Mouse (Mus musculus) brain, embryonic 18.5 days (tissue): Measurements from ENCODE around the gene Phactr4.
A peak's percentile ranks its signal among the peaks of the same experiment; 100 is the strongest.
"Not testable (repeated sequence)": the region's sequence is repeated elsewhere in the genome, so short reads cannot be mapped to it uniquely, and the experiment has no call there.

Experiments
- DNase-seq: peaks from one replicate; pipeline ENCODE4 v3.0.0-alpha.2; 2012; ENCODE audit warnings: low read depth, low spot score

Gene Phactr4

DNA sequence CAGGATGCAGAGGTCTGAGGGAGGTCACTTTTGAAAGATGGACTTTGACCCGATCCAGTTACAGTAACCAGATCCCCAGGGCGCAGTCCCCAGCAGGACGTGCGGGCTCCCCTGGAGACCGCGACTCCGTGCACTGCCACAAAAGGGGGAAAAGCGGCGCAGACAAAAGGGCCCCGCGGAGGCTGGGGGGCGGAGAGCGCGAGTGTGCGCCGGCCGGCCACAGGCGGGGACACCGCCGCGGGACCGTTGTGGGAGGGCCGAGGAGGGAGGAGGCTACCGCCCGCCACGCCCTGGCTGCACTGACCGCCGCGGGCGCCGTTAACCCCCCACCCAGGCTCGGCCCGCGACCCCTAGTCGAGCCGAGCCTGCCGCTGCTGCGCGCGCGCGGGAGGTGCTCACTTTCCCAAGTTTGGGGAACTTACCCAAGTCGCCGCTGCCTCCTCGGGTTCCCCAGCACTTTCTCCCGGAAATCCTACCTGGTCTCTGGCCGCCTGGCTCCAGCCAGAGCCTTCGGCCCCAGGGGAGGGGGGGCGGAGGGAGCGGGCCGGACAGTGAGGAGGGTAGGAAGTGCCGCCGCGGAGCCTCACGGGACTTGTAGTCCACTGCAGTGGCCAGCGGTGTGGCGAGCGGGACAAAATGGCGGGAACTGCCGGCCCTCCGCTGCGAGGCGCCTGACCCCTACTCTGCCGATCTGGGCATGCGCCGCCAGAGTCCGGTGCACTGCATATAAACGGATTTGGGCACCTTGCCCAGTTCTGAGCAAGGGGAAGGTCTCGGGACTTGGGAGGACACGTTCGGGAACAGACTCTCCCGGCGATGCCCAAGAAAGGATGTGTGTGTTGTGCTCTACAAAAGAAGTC, at the start of gene Phactr4:
TSS of gene Phactr4 (minus strand) at position 567 of the 860 bp plus-strand sequence.
- peak; percentile 71 for DNase-seq

DNA sequence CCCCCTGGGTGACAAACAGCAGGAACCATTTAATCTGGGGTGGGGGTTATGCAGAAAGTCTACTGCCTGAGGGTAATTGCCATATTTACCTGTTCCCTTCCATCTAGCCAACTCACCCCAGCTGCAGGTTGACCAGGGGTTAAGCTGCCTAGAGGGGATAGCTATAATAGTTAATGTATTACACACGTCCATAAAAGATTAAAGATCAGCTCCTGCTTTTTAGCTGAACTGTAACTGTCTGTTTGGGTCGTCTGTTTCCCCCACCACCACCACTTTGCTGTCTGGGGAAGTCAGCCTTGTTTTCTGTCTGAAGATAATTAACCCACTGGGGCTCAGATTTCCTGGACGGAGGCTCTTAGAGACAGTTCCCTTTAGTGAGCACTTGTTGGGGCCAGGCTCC, 47.6 kb upstream of the Phactr4 start:
- no peak for DNase-seq

DNA sequence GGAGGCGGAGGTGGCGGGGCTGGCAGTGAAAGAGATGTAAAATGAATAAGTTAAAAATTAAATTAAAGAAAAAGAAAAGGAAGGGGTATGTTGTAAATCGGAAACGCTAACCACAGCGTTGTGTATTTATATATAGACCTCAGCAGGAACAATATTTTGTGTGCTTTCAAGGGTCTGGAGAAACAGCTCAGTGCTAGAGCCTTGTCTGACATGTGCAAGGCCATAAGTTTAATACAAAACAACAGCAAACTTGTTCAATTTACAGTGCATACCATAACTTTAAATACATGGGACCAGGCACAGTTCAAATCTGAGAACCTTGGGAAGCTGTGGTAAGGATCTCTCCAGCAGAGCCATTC, 41.9 kb upstream of the Phactr4 start:
- DNase-seq, result no peak

DNA sequence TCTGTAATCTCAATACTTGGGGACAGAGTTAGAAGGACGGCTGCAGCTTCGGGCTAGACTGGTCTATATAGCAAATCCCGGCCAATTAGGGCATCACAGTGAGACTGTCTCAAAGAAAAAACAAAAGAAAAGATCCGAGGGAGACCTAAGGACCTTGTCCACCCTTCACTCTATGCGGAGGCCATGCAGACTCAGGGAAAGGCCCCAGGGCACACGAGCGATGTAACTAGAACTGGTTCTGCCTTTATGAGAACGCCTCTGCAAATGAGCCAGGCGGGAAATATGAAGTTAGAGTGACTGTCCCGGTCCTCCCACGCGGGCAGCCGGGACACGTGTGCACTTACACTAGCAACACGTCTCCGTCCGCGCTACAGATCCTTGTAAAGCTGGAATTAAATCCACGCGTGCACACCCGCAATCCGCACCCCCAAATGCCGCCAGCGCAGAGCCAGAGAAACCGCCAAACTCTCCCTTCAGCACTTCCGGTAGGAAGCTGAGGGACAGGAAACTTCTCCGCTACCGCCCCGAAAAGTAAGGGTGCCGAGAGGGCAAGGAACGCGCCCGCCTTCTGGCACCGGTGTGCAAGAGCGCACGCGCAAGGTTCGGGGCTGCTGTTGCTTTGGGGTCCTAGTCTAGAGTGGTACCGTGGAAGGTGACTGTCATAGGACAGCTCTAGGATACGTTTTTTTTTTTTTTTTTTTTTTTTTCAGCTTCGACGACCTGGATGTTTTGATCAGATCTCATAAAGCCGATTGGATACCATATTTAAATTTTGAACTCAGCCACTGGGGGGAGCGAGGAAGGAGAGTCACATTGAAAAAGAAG, 41.4 kb upstream of the Phactr4 start, which contains the start of gene Med18:
TSS of gene Med18 (minus strand) at position 492 of the 825 bp plus-strand sequence.
- DNase-seq, result peak; percentile 92

DNA sequence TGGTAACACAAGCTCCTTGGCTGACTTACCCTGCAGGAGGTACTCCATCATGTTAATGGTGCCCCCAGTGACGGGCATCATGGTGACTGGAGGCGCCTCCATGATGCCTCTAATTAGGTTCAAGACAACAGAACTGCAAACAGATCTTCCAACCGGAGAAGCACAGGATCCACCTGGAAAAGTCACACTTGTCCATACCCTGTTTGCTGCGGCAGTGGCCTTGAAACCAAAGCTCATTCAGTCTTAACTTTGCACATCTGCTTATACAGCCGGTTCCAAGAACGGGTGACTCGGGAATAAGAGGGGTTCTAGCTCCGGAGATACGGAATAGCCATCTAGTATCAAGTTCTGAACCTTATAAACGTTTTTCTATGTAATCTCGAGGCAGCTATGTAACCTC, 40.5 kb upstream of the Phactr4 start:
- DNase-seq, result no peak

DNA sequence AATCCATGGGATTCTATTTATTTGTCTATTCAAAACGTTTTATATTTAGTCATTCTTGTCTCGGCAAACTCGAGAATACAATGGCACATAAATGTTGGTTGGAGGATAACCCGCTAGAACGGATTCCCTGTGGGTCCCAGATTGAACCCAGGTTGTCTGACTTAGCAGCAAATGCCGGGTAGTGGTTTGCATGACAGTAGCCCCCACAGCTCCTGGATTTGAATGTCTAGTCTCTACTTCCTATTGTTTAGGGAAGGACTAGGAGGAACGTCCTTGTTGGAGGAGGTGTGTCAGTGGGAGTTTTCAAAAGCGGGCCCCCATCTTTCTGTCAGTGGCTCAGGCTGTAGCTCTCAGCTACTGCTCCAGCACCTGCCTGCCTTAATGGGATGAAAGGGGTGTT, 37.9 kb upstream of the Phactr4 start:
- no peak for DNase-seq

DNA sequence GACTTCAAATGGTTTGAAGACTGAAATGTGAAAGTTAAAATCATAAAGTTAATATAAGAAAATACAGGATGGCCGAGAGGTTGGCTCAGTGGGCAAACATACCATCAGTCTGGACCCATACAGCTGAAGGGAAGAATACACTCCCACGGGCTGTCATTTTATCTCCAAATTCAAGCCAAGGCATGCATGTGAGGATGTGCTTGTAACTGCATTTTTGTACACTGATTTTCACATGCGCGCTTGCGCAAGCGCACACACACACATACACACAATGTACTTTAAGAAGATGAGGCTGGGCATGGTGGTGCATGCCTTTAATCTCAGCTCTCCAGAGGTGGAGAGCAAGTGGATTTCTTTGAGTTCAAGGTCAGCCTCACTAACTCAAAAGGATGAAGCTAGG, 33.3 kb upstream of the Phactr4 start:
- no peak for DNase-seq

DNA sequence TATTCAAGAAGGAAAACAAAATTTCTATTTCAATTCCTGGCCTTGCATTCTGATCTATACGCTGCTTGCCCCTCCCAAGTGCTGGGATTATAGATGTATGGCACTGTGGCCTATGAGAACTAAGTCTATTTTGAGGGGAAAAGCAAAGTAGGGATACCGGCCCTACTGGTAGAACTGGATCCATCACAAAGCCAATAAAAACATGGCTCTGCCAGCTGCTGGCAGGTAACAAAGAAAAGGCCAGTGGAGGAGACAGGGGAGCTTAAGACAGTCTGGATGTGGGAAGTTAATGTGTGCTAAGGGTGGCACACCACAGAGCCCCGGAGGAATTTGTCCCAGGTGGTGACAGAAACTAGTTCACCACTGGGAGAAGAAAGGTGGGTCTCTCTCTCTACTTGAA, 32.9 kb upstream of the Phactr4 start:
- no peak for DNase-seq

DNA sequence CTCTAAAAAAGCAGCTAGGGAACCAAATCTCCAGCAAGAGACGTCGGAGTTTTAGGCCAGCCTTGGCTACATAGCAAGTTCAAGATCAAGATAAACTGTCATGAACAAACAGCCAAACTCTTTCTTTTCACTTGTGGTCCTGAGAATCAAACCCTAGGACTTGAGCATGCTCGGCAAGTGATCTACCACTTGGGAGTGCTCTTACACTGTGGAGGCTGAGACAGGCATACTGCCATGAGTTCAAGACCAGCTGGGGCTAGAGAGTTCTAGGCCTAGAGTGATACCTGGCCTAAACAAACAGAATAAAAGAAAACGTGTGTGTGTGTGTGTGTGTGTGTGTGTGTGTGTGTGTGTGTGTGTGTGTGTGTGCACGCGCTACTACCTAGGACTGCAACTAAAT, 31.9 kb upstream of the Phactr4 start:
- no peak for DNase-seq

DNA sequence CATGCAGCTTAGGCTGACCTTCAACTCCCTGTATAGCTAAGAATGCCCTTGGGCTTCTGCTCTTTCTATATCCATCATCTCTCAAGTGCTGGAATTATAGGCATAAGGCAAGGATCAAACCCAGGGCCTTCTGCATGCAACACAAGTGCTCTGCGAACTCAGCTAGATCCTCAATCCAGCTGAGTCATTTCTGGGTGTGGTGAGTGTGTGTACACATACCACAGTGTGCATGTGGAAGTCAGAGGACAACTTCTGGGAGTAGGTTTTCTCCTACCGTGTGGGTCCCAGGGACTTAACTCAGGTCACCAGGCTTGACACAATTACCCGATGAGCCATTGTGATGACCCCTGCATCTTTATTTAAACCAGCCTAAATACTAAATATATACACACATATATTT, 27.5 kb upstream of the Phactr4 start:
- no peak for DNase-seq

DNA sequence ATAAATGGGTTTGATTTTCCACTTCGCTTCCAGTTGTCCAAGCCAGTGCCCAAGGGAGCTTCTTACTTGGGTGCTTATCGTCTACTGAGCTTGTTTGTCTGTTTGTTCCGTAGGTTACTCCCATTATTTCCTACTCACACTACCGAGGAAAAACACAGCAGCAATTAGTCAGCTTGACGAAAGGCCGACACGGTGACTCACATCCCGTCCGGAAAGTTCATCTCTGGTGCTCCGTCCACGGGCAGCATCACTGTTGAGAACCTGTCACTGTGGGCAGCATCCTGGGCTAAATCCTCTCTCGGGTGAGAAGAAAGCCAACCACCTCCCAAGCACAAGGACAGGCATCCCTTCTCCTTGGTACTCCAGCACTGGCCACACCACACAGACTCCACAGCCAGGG, 23.8 kb upstream of the Phactr4 start:
- DNase-seq, result no peak

DNA sequence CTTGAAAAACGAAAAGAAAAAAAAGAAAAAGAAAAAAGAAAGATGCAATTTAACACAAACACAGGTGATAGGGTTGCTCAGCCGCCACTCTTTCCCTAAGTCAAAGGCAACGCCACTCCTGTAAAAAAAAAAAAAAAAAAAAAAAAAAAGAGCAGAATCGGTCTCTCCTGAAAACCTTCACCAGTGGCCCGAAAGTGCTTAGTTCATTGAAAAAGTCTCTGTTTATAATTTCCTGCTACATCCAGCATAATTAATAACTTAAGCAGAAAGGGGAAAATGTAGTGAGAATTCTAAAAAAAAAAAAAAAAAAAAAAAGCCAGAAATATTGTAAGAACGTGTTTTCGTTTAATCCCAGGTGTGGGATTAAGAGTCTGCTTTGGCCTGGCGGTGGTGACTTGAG, 22.2 kb upstream of the Phactr4 start:
- DNase-seq, result no peak

DNA sequence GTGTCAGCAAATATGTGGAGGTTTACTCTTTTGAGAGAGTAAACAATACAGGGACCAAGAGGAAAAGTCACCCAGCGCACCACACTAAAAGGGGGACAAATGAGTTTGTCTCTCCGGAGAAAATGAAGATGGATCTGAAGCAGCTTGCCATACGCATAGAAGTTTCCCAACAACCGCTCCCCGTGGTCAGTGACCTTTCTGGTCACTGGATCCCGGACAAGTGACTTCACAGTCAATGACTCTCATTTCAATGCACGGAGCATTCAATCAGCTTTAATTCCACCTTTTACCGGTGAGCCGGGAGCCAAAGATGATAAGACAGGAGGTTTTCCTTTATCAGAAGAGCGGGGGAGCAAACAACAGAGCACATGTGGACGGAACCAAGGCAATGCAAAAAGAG, 15.6 kb upstream of the Phactr4 start:
- no peak for DNase-seq

DNA sequence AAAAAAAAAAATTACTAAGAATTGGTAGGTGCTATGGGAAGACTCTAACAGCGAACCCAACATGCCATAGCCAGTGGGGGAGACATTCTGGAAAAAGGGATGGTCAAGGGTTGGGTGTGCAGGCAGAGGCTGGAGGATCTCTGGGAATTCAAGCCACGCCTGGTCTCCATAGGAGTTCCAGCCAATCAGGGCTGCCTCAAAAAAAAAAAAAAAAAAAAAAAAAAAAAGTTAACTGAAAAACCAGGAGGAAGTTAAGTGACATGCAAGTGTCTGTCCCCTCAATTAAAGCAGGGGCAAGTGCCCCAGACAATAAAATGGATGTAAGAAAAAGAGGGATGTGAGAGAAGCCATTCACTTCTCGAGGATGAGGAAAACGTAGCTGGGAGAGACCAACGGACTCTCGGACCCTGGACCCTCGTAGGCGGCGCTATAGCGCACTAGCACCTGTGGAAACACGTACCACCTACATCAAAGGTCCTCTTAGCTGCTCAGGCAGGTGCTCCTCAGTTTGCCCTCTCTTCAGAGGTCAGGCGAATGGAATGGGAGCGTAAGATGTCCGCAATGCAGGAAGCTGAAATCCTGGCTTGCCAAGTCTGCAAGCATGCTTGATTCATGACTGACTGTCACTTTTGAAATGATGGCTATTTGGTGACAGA, 10.6 kb upstream of the Phactr4 start:
- no peak for DNase-seq

DNA sequence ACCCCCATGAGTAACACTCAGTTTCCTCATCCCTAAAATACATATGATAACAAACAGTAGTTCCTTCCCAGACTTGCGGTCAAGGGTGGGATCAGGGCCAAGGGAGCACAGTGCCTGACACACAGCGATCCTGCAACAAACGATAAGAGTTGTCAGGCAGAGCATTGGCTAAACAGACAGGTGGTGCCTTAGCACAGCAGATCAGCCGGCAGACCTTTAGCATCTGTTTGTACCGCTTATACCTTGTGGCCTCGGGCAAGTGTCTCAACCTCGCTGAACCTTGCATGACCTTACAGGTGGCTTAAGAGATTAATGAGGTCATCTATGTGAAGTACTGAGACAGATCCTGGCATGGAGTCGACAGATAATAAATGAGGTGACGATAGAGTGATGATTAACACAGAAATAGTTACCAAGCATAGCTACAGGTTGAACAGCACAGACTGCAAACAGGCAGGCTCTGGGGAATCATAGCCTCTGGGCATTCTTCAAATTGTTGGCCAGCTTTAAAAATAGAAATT, 5.8 kb upstream of the Phactr4 start:
- no peak for DNase-seq

DNA sequence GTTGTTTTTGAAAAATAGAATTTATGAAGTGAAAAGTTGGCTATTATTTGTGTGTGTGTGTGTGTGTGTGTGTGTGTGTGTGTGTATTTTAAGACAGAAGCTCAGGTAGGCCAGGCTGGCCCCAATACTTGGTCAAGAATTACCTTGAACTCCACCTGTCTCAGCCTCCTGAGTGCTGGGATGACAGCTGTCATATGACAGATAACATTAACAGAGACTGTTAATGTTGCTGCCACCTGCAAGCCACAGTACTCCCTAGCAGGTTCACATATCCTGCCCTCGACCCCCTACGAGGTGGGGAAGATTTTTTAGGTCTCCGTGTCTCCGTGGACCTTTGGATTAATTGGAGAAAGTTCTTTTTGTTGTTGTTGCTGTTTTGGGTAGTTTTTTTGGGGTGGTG, 5.2 kb upstream of the Phactr4 start:
- no peak for DNase-seq

DNA sequence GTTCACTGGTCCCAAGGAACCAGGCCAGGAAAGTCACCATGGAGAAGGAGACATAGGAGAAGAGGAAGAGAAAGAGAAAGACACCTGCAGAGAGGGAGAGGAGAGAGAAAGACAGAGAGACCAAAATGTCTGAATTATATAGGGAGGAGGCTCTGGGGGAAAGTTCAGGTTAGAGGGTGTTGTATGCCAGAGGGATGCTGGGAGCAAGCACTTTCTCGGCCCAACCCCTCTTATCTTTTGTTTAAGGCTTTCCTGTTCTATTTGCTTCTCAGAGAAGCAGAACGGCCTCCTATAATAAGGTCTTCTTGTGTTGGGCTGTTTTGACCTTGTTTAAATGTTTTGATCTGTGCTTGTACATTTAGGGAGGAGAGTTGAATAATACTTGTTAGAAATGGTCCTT, 3.7 kb upstream of the Phactr4 start:
- no peak for DNase-seq

DNA sequence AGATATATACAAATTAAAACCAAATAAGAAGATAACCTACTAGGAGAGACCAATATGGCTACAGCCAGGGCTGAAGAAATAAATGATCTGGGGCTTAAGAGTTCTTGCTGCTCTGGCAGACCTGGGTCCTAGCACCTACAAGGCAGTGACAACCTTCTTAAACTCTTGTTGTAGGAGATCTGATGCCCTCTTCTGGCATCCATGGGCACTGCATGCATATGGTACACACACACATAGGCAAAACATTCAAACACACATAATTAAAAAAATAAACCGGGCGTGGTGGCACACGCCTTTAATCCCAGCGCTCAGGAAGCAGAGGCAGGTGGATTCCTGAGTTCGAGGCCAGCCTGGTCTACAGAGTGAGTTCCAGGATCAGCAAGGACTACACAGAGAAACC, 2.5 kb upstream of the Phactr4 start:
- no peak for DNase-seq

DNA sequence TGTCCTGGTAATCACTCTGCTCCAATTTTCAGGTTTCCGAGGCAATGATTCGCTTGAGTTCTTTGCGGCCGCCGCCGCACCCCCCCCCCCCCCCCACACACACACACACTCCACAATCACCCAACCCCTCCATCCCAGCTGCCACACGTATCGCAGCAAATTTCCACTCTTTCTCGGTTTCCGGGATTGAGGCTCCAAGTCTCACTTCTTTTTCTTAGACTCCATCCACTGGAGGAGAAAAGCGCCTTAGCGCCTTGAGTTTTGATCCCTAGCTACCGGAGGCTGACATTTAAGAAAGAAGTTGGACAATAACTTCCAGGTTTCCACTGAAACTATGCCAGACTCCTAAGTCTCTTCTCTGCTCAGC, 750 bp downstream of the Phactr4 start:
- no peak for DNase-seq

DNA sequence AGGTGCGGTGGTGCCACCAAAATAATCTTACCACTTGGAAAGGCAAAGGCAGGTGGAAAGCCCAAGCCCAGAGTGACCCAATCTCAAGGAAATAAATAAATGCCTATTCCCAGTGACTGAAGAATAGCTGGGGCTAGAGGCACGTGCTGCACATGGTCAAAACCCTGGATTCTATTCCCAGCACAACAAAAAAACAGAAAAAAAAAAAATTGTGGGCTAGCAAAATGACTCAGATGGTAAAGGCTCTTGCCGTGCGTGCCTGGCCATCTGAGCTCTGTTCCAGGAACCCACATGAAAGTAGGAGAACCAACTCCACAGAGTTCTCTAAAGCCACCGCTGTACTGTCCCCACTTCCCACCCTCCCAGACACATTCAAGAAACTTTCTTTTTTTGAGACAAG, 1.8 kb downstream of the Phactr4 start:
- no peak for DNase-seq

DNA sequence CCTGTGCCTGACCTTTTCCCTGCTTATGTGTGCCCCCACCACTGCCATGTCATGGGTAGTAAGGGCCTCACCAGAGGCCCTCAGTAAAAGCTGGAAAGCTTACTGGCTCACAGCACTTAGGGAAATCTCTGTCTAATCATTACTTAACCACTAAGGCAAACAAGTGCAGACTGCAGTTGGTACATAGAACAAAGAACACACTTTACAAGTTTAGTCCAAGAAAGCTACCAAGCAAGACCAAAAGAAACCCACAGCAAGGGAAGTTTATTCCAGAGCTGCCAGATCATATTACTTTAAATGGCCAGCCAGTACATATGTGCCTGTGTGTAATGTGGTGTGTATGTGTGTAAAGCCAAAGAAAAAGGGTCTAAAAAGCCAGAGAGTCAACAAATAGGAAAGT, 6.3 kb downstream of the Phactr4 start:
- DNase-seq, result no peak

DNA sequence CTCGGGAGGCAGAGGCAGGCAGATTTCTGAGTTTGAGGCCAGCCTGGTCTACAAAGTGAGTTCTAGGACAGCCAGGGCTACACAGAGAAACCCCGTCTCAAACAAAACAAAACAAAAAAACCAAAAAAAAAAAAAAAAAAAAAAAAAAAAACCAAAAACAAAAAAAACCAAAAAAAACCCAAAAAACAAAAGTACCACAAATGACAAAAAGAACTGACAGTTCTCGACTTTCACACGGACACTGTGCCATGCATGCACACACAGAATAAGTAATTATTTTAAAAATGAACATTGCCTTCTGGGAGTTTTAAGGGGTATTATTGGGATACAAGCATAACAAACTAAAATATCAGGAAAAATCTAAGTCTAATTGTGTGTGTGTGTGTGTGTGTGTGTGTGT, 9.0 kb downstream of the Phactr4 start:
- not testable (repeated sequence) for DNase-seq
